16 mouse cellular contexts compared by ENCODE assay signal in the genomic region with DNA sequence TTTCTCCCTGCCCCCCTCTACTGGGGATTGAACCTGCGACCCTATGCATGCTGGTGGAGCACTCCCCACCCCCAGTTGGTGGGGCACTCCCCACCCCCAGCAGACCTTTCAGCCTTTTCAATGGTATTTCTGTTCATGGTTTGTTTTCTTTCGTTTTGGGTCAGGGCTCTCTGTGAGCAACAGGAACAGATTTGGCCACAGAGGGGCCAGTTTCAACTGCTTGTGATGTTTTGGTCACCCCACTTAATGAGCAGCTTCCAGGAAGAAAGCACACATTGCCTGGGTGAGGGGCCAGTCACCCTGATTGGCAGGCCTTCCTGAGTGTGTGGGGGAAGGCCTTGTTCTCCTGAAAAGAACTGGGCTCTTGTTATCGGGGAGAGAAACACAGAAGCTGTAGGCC.
DNase-seq lines count a peak whose midpoint lies in the region; ATAC-seq lines count a peak whose summit lies in the region.
"Had no signal": no experiment of that assay in that cellular context is flagged by ENCODE, and none has a peak within 500 bp of the region (broad histone marks: within the 10 kb centered on the region; RNA-seq: fewer than 3 reads in every experiment).

No protein-coding gene starts in this region.

- no peaks in the 10 kb centered on the region for H3K36me3 ChIP-seq in kidney, embryonic 14.5 days (ENCODE audit: control insufficient read depth, insufficient read depth, low read length)
- no peaks in the 10 kb centered on the region for H3K36me3 ChIP-seq in embryonic facial prominence, embryonic 10.5 days (replicated peaks)
- no peaks in the 10 kb centered on the region for H3K36me3 ChIP-seq in limb, embryonic 12.5 days
- H3K36me3 ChIP-seq: stomach, embryonic 15.5 days had no signal

- H3K9me3 ChIP-seq in kidney, embryonic 14.5 days (ENCODE audit: control insufficient read depth, low read length), result peaks cover 4% of the 10 kb centered on the region
- 0 out of 2 replicates have a peak, but pooled peaks cover 7% of the 10 kb centered on the region for H3K9me3 ChIP-seq in embryonic facial prominence, embryonic 10.5 days
- no peaks in the 10 kb centered on the region; the same call in 1 of the 2 replicates for H3K9me3 ChIP-seq in limb, embryonic 12.5 days
- H3K9me3 ChIP-seq: stomach, embryonic 15.5 days had no signal

- H3K27ac ChIP-seq in kidney, embryonic 14.5 days (ENCODE audit: low read depth, low read length), result no peak overlapping the region
- peak overlapping the region; percentile 77 for H3K27ac ChIP-seq in embryonic facial prominence, embryonic 10.5 days (replicated peaks)
- H3K27ac ChIP-seq in limb, embryonic 12.5 days, result peak overlapping the region; percentile 73
- H3K27ac ChIP-seq: gastrocnemius, adult 2 months; liver, embryonic 14.5 days; macrophage; stomach, embryonic 15.5 days had no signal

- WGBS in kidney, embryonic 14.5 days, result 9% methylated on average over 3 of the region's 3 CpGs
- WGBS in embryonic facial prominence, embryonic 10.5 days, result 8% methylated on average over 3 of the region's 3 CpGs
- 27% methylated on average over 3 of the region's 3 CpGs for WGBS in limb, embryonic 12.5 days

- H3K9ac ChIP-seq in kidney, embryonic 14.5 days (ENCODE audit: low read depth, low read length), result no peak overlapping the region
- H3K9ac ChIP-seq in limb, embryonic 12.5 days (replicated peaks), result no peak overlapping the region
- H3K9ac ChIP-seq: liver, embryonic 14.5 days; stomach, embryonic 15.5 days had no signal

- no peak overlapping the region for H3K4me2 ChIP-seq in kidney, embryonic 14.5 days (replicated peaks; ENCODE audit: low read depth, low read length)
- H3K4me2 ChIP-seq in limb, embryonic 12.5 days, result no peak overlapping the region
- H3K4me2 ChIP-seq: heart, embryonic 11.5 days; stomach, embryonic 15.5 days had no signal

- ATAC-seq in kidney, embryonic 14.5 days (ENCODE audit: low FRiP score, low TSS enrichment), result peak; percentile 30; the same call in 1 of the 2 replicates
- no peak for ATAC-seq in limb, embryonic 12.5 days (ENCODE audit: insufficient number of reproducible peaks, insufficient read depth, low FRiP score, low TSS enrichment, low read depth)
- no peak for ATAC-seq in inflammation-experienced regulatory T-cells, adult 6 months
- ATAC-seq: CD4-positive, CD25-positive, alpha-beta regulatory T cell, adult 4 months; Patski had no signal

- H3K27me3 ChIP-seq in kidney, embryonic 14.5 days (ENCODE audit: control insufficient read depth, insufficient read depth, low read length), result no peaks in the 10 kb centered on the region
- H3K27me3 ChIP-seq in embryonic facial prominence, embryonic 10.5 days (replicated peaks; ENCODE audit: low read depth, poor library complexity, severe bottlenecking), result peaks cover 21% of the 10 kb centered on the region; the same call in 1 of the 2 replicates
- no peaks in the 10 kb centered on the region for H3K27me3 ChIP-seq in limb, embryonic 12.5 days
- H3K27me3 ChIP-seq: stomach, embryonic 15.5 days had no signal

- H3K4me1 ChIP-seq in kidney, embryonic 14.5 days (ENCODE audit: control insufficient read depth, insufficient read depth, low read length), result 0 out of 2 replicates have a peak, but pooled peaks cover 6% of the 10 kb centered on the region
- H3K4me1 ChIP-seq in embryonic facial prominence, embryonic 10.5 days, result peaks cover 45% of the 10 kb centered on the region
- peaks cover 10% of the 10 kb centered on the region for H3K4me1 ChIP-seq in limb, embryonic 12.5 days (replicated peaks)

- no peak for DNase-seq in kidney, adult 9 months
- peak; percentile 27 for DNase-seq in brain, adult 2 months (ENCODE audit: low read depth, low spot score)
- DNase-seq in embryonic facial prominence, embryonic 10.5 days (ENCODE audit: low spot score), result peak; percentile 72
- DNase-seq in adrenal gland, postnatal 10 days, result no peak
- DNase-seq: cerebellum, postnatal 10 days; gastrocnemius, adult 2 months; thymus, postnatal 36 days had no signal

- H3K4me3 ChIP-seq in kidney, embryonic 14.5 days (ENCODE audit: low read length), result no peak overlapping the region
- no peak overlapping the region for H3K4me3 ChIP-seq in embryonic facial prominence, embryonic 10.5 days
- H3K4me3 ChIP-seq in limb, embryonic 12.5 days (replicated peaks), result no peak overlapping the region
- H3K4me3 ChIP-seq: gastrocnemius, adult 2 months; stomach, embryonic 15.5 days had no signal

Comparison
In these comparisons a context has a peak if more than half of its experiments do, and no peak if none do; other contexts are left out.
1. DNase-seq: peak in brain, adult 2 months (single experiment) and embryonic facial prominence, embryonic 10.5 days (single experiment); none in kidney, adult 9 months (single experiment) and adrenal gland, postnatal 10 days (single experiment).